Mouse (Mus musculus): ENCODE results near the gene E4f1. TPM values are rescaled to one million over a fixed set of nuclear protein-coding genes. Genes with fewer than 3 reads are reported as not detected.

The E4f1 gene
- polyA plus RNA-seq, 1 experiment from 2014 or later: 9.8 TPM

DNA sequence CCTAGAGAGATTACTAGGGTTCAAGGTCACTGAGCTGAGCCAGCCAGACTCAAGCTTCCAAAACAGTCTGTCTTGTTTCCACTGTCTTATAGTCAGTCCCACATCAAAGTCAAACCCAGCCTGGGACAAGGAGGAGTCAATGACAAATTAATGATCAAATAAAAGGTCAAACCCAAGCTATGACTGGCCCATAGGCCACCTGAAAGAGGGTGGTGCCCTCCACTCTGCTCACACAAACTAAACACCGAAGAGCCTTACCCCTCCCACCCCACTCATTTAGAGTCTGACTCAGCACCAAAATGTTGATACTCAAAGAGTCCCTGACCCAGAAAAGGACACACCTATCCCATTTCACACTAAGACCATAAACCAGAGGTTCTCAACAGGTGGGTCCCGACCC, 16.7 kb downstream of the E4f1 start:
- no peaks in the 10 kb centered on the region for H3K27me3 ChIP-seq (ENCODE audit: insufficient read depth, low read length)
- H3K27ac ChIP-seq: no peak overlapping the region
- no peak overlapping the region for H3K4me3 ChIP-seq (replicated peaks; ENCODE audit: low read depth, low read length)
- no peaks in the 10 kb centered on the region for H3K9me3 ChIP-seq (replicated peaks; ENCODE audit: low read length)
- ATAC-seq (replicated peaks; ENCODE audit: low FRiP score, low read depth) (no peak), DNase-seq (ENCODE audit: low spot score) (no peak)
- 65% methylated on average over 2 of the region's 2 CpGs for WGBS
- H3K4me2 ChIP-seq (ENCODE audit: low read length): no peak overlapping the region
- TF ChIP-seq CTCF (IDR thresholded peaks at IDR 0.05; ENCODE audit: low read depth): no peak
- H3K4me1 ChIP-seq (replicated peaks; ENCODE audit: insufficient read depth, low read length): 0 out of 2 replicates have a peak, but pooled peaks cover 8% of the 10 kb centered on the region
- H3K36me3 ChIP-seq (ENCODE audit: insufficient read depth, low read length): peaks cover 17% of the 10 kb centered on the region
- no peak overlapping the region for H3K9ac ChIP-seq (ENCODE audit: low read depth, low read length)

- H3K4me1 ChIP-seq (replicated peaks; ENCODE audit: insufficient read depth, low read length): 0 out of 2 replicates have a peak, but pooled peaks cover 8% of the 10 kb centered on the region
- no peak for TF ChIP-seq CTCF (IDR thresholded peaks at IDR 0.05; ENCODE audit: low read depth)
- H3K27me3 ChIP-seq (ENCODE audit: insufficient read depth, low read length): no peaks in the 10 kb centered on the region
- H3K4me2 ChIP-seq (ENCODE audit: low read length): no peak overlapping the region
- H3K9ac ChIP-seq (ENCODE audit: low read depth, low read length): no peak overlapping the region
- H3K27ac ChIP-seq: no peak overlapping the region
- no peak for DNase-seq (ENCODE audit: low spot score)
- no peaks in the 10 kb centered on the region for H3K9me3 ChIP-seq (replicated peaks; ENCODE audit: low read length)
- H3K4me3 ChIP-seq (replicated peaks; ENCODE audit: low read depth, low read length): no peak overlapping the region
- peaks cover 38% of the 10 kb centered on the region for H3K36me3 ChIP-seq (ENCODE audit: insufficient read depth, low read length)
- no peak for ATAC-seq (replicated peaks; ENCODE audit: low FRiP score, low read depth)
- 95% methylated on average over 6 of the region's 6 CpGs for WGBS
These were observed 18.9 kb downstream of the E4f1 start for GRCm38 (mm10) chr17:24451220-24451619.

DNA sequence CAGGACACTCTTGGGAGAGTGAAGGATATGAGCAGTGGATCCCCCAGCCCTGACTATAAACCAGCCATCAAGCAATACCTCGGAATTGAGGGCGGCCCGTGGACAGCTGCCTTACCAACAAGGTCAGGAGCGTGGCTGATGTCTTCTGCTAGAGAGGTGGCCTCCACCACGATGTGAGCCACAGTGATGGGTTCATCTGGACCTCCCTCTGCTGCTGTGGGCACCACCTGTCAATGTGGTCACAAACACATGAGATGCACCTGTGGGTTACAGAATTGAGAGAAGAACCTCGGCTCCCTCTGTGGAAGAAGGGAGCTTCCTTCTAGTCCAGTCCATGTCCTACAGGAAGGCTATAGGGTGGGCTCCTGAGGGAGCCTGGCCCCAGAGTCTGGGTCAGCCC, 20.6 kb downstream of the E4f1 start:
- H3K9me3 ChIP-seq (replicated peaks; ENCODE audit: low read length): no peaks in the 10 kb centered on the region
- H3K4me1 ChIP-seq (replicated peaks; ENCODE audit: insufficient read depth, low read length): 0 out of 2 replicates have a peak, but pooled peaks cover 8% of the 10 kb centered on the region
- no peak overlapping the region for H3K27ac ChIP-seq
- ATAC-seq (replicated peaks; ENCODE audit: low FRiP score, low read depth) (no peak), DNase-seq (ENCODE audit: low spot score) (no peak)
- H3K9ac ChIP-seq (ENCODE audit: low read depth, low read length): no peak overlapping the region
- H3K36me3 ChIP-seq (ENCODE audit: insufficient read depth, low read length): peaks cover 55% of the 10 kb centered on the region
- WGBS: 90% methylated on average over 6 of the region's 6 CpGs
- no peak for TF ChIP-seq CTCF (IDR thresholded peaks at IDR 0.05; ENCODE audit: low read depth)
- H3K27me3 ChIP-seq (ENCODE audit: insufficient read depth, low read length): no peaks in the 10 kb centered on the region
- H3K4me2 ChIP-seq (ENCODE audit: low read length): no peak overlapping the region
- no peak overlapping the region for H3K4me3 ChIP-seq (replicated peaks; ENCODE audit: low read depth, low read length)

DNA sequence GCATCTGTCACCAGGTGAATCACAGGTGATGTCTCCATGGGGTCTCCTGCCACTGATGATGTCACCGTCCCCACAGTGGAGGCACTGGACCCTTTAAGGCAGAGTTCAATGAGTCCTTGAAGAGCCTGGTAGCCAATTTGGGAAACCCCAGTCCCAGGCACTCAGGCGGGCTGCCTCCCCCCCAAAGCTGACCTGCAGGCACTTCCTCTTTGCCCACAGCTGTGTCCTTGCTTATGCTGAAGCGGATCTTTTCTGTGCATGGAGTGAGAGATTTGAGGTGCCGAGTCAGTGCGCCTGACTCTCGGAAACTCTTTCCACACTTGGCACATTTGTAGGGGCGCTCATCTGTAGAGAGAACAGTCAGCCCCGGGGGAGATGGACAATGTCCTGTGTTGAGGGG, 23.5 kb downstream of the E4f1 start:
- Histone ChIP-seq H3K27me3 (ENCODE audit: insufficient read depth, low read length) (no peaks in the 10 kb centered on the region), H3K4me1 (replicated peaks; ENCODE audit: insufficient read depth, low read length) (no peaks in the 10 kb centered on the region), H3K9me3 (replicated peaks; ENCODE audit: low read length) (no peaks in the 10 kb centered on the region), H3K27ac (no peak overlapping the region), H3K36me3 (ENCODE audit: insufficient read depth, low read length) (peaks cover 63% of the 10 kb centered on the region), H3K9ac (ENCODE audit: low read depth, low read length) (no peak overlapping the region), H3K4me2 (ENCODE audit: low read length) (no peak overlapping the region), H3K4me3 (replicated peaks; ENCODE audit: low read depth, low read length) (no peak overlapping the region)
- no peak for DNase-seq (ENCODE audit: low spot score)
- TF ChIP-seq CTCF (IDR thresholded peaks at IDR 0.05; ENCODE audit: low read depth): no peak
- 86% methylated on average over 8 of the region's 8 CpGs for WGBS
- ATAC-seq (replicated peaks; ENCODE audit: low FRiP score, low read depth): no peak

DNA sequence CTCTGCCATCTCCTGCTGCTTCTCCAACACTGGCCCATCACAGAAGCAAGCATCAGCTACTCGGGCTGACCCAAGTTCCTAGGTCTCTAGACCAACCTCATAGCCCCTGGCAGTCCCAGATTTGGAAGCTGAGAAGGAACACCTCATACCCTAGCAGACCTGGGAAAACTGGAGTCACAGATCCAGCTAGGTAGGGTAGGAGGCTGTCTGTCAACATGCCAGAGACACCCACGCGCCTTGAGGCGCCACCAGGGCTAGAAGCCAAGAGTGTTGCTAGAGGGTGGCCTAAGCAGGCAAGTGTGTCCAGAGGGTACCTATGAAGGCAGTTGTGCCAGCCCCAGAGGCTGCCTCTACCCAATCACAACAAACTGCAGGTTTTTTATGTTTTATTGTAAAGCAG, 26.7 kb downstream of the E4f1 start:
- H3K27ac ChIP-seq: peak overlapping the region; percentile 13; the same call in 1 of the 2 replicates
- ATAC-seq (replicated peaks; ENCODE audit: low FRiP score, low read depth): no peak
- H3K4me3 ChIP-seq (replicated peaks; ENCODE audit: low read depth, low read length): no peak overlapping the region
- no peak for TF ChIP-seq CTCF (IDR thresholded peaks at IDR 0.05; ENCODE audit: low read depth)
- H3K4me1 ChIP-seq (replicated peaks; ENCODE audit: insufficient read depth, low read length): no peaks in the 10 kb centered on the region
- H3K27me3 ChIP-seq (ENCODE audit: insufficient read depth, low read length): no peaks in the 10 kb centered on the region
- peaks cover 60% of the 10 kb centered on the region for H3K36me3 ChIP-seq (ENCODE audit: insufficient read depth, low read length)
- 76% methylated on average over 4 of the region's 4 CpGs for WGBS
- no peak for DNase-seq (ENCODE audit: low spot score)
- H3K9ac ChIP-seq (ENCODE audit: low read depth, low read length): no peak overlapping the region
- H3K9me3 ChIP-seq (replicated peaks; ENCODE audit: low read length): no peaks in the 10 kb centered on the region
- H3K4me2 ChIP-seq (ENCODE audit: low read length): no peak overlapping the region

DNA sequence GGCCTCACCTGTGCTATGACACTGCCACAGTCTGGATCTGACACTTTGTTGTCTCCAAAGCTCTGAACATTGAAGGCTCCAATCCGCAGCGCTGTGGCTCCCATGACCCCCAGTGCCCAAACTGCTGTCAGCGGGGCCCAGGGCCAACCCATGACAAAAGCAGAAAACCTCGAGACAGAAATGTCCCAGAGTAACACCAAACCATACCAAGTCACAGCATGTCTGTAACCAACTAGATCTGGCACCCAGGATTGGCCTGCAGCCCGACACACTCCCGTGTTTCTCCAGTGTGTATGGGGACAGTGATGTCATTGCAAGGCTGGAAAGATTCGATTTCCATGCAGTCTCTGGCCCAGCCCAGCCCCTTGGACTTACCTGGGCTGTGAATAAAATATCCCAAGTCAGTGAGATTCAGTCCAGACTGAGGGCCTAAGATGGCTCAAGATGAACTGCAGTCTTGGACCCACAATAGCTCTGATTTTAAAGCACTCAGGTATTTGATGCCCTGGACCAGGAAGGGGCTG, 27.4 kb downstream of the E4f1 start, which contains the start of gene Dnase1l2:
Gene Dnase1l2, minus strand, starts transcription at position 474 of the 524 bp plus-strand sequence.
- no peaks in the 10 kb centered on the region for H3K9me3 ChIP-seq (replicated peaks; ENCODE audit: low read length)
- no peaks in the 10 kb centered on the region for H3K27me3 ChIP-seq (ENCODE audit: insufficient read depth, low read length)
- ATAC-seq (replicated peaks; ENCODE audit: low FRiP score, low read depth) (no peak), DNase-seq (ENCODE audit: low spot score) (no peak)
- no peak within 1 kb of the TSS for H3K9ac ChIP-seq (ENCODE audit: low read depth, low read length)
- H3K4me1 ChIP-seq (replicated peaks; ENCODE audit: insufficient read depth, low read length): no peaks in the 10 kb centered on the region
- WGBS: 75% methylated on average over 7 of the region's 7 CpGs
- H3K36me3 ChIP-seq (ENCODE audit: insufficient read depth, low read length): peaks cover 60% of the 10 kb centered on the region
- H3K27ac ChIP-seq: peak within 1 kb of the TSS; percentile 39
- H3K4me2 ChIP-seq (ENCODE audit: low read length): no peak within 1 kb of the TSS
- no peak for TF ChIP-seq CTCF (IDR thresholded peaks at IDR 0.05; ENCODE audit: low read depth)
- no peak within 1 kb of the TSS for H3K4me3 ChIP-seq (replicated peaks; ENCODE audit: low read depth, low read length)

GRCm38 (mm10) chr17:24442107-24442506, 28.0 kb downstream of the E4f1 start:
- WGBS: 79% methylated on average over 14 of the region's 14 CpGs
- H3K27me3 ChIP-seq (ENCODE audit: insufficient read depth, low read length): no peaks in the 10 kb centered on the region
- no peak for TF ChIP-seq CTCF (IDR thresholded peaks at IDR 0.05; ENCODE audit: low read depth)
- DNase-seq (ENCODE audit: low spot score) (no peak), ATAC-seq (replicated peaks; ENCODE audit: low FRiP score, low read depth) (peak; percentile 9; the same call in 1 of the 2 replicates)
- H3K4me2 ChIP-seq (ENCODE audit: low read length): no peak overlapping the region
- no peaks in the 10 kb centered on the region for H3K4me1 ChIP-seq (replicated peaks; ENCODE audit: insufficient read depth, low read length)
- H3K9me3 ChIP-seq (replicated peaks; ENCODE audit: low read length): no peaks in the 10 kb centered on the region
- H3K27ac ChIP-seq: peak overlapping the region; percentile 39
- no peak overlapping the region for H3K4me3 ChIP-seq (replicated peaks; ENCODE audit: low read depth, low read length)
- no peak overlapping the region for H3K9ac ChIP-seq (ENCODE audit: low read depth, low read length)
- H3K36me3 ChIP-seq (ENCODE audit: insufficient read depth, low read length): peaks cover 59% of the 10 kb centered on the region
